In genomic region chr19:46977460-46977859, GRCm38 (mm10) we compare ENCODE assay signal across 19 mouse cellular contexts. TPM values are rescaled to one million over a fixed set of nuclear protein-coding genes. Genes with fewer than 3 reads are reported as not detected.
DNase-seq lines count a peak whose midpoint lies in the region; ATAC-seq lines count a peak whose summit lies in the region.
"Had no signal": no experiment of that assay in that cellular context is flagged by ENCODE, and none has a peak within 500 bp of the region (broad histone marks: within the 10 kb centered on the region; RNA-seq: fewer than 3 reads in every experiment).

No protein-coding gene starts in this region.

- H3K4me1 ChIP-seq in midbrain, embryonic 11.5 days (ENCODE audit: control insufficient read depth, insufficient read depth, low read length): no peaks in the 10 kb centered on the region
- H3K4me1 ChIP-seq in midbrain, embryonic 15.5 days: peaks cover 2% of the 10 kb centered on the region
- peaks cover 19% of the 10 kb centered on the region for H3K4me1 ChIP-seq in kidney, embryonic 15.5 days
- H3K4me1 ChIP-seq: embryonic facial prominence, embryonic 13.5 days; limb, embryonic 10.5 days; neural tube, embryonic 12.5 days had no signal

- intact Hi-C loops in heart, postnatal 25 days (cut with DNase I): no loop called here

- WGBS in midbrain, embryonic 11.5 days: 20% methylated on average over 6 of the region's 6 CpGs
- 14% methylated on average over 6 of the region's 6 CpGs for WGBS in midbrain, embryonic 15.5 days
- WGBS in kidney, embryonic 15.5 days: 34% methylated on average over 6 of the region's 6 CpGs

- no peak overlapping the region for H3K4me3 ChIP-seq in midbrain, embryonic 11.5 days (ENCODE audit: low read depth, low read length)
- no peak overlapping the region for H3K4me3 ChIP-seq in midbrain, embryonic 15.5 days
- no peak overlapping the region for H3K4me3 ChIP-seq in kidney, embryonic 15.5 days (replicated peaks)
- H3K4me3 ChIP-seq: embryonic facial prominence, embryonic 13.5 days; forebrain, embryonic 15.5 days; limb, embryonic 10.5 days; liver, embryonic 15.5 days; neural tube, embryonic 12.5 days had no signal

- H3K27ac ChIP-seq in midbrain, embryonic 11.5 days (ENCODE audit: low read depth, low read length): no peak overlapping the region
- no peak overlapping the region for H3K27ac ChIP-seq in midbrain, embryonic 15.5 days
- no peak overlapping the region for H3K27ac ChIP-seq in kidney, embryonic 15.5 days
- H3K27ac ChIP-seq: embryonic facial prominence, embryonic 13.5 days; forebrain, embryonic 15.5 days; limb, embryonic 10.5 days; liver, embryonic 15.5 days; neural tube, embryonic 12.5 days had no signal

- no peaks in the 10 kb centered on the region for H3K27me3 ChIP-seq in midbrain, embryonic 11.5 days (ENCODE audit: control insufficient read depth, insufficient read depth, low read length)
- H3K27me3 ChIP-seq in midbrain, embryonic 15.5 days (replicated peaks): no peaks in the 10 kb centered on the region
- no peaks in the 10 kb centered on the region for H3K27me3 ChIP-seq in kidney, embryonic 15.5 days
- H3K27me3 ChIP-seq: embryonic facial prominence, embryonic 13.5 days; forebrain, embryonic 15.5 days; liver, embryonic 15.5 days; neural tube, embryonic 12.5 days had no signal

- 0 out of 2 replicates have a peak, but pooled peaks have one; percentile 44 for ATAC-seq in midbrain, embryonic 11.5 days (ENCODE audit: low FRiP score)
- ATAC-seq in midbrain, embryonic 15.5 days (replicated peaks): no peak
- peak; percentile 58 for ATAC-seq in kidney, embryonic 15.5 days (replicated peaks; ENCODE audit: low FRiP score)
- no peak for ATAC-seq in inflammation-experienced regulatory T-cells, adult 6 months
- ATAC-seq: forebrain, embryonic 15.5 days had no signal

- no peaks in the 10 kb centered on the region for H3K36me3 ChIP-seq in midbrain, embryonic 11.5 days (ENCODE audit: control insufficient read depth, insufficient read depth, low read length)
- H3K36me3 ChIP-seq in midbrain, embryonic 15.5 days (replicated peaks): no peaks in the 10 kb centered on the region
- no peaks in the 10 kb centered on the region for H3K36me3 ChIP-seq in kidney, embryonic 15.5 days
- H3K36me3 ChIP-seq: embryonic facial prominence, embryonic 13.5 days; forebrain, embryonic 15.5 days; limb, embryonic 10.5 days; liver, embryonic 15.5 days; neural tube, embryonic 12.5 days had no signal

- peak; percentile 42 for DNase-seq in embryo, embryonic 10 days (ENCODE audit: low spot score)
- no peak for DNase-seq in embryo, embryonic 9.5 days (ENCODE audit: extremely low spot score)
- peak; percentile 72 for DNase-seq in midbrain, embryonic 11.5 days (ENCODE audit: low spot score, missing footprints)
- peak; percentile 88 for DNase-seq in retina, postnatal 1 day
- no peak for DNase-seq in heart, postnatal 25 days (ENCODE audit: low spot score)
- DNase-seq: cerebellum, adult 9-10 months; gastrocnemius, postnatal 10 days; layer of hippocampus, adult 9-11 months; thymus, postnatal 14 days had no signal

- no peak overlapping the region for H3K4me2 ChIP-seq in midbrain, embryonic 11.5 days
- H3K4me2 ChIP-seq in midbrain, embryonic 15.5 days: no peak overlapping the region
- H3K4me2 ChIP-seq in kidney, embryonic 15.5 days: no peak overlapping the region
- H3K4me2 ChIP-seq: embryonic facial prominence, embryonic 13.5 days; forebrain, embryonic 15.5 days; heart, embryonic 11.5 days; liver, embryonic 15.5 days; neural tube, embryonic 12.5 days had no signal

- H3K9me3 ChIP-seq in midbrain, embryonic 11.5 days (ENCODE audit: control insufficient read depth, low read length): no peaks in the 10 kb centered on the region
- no peaks in the 10 kb centered on the region for H3K9me3 ChIP-seq in midbrain, embryonic 15.5 days
- no peaks in the 10 kb centered on the region for H3K9me3 ChIP-seq in kidney, embryonic 15.5 days (replicated peaks)
- H3K9me3 ChIP-seq: embryonic facial prominence, embryonic 13.5 days; forebrain, embryonic 15.5 days; limb, embryonic 10.5 days; liver, embryonic 15.5 days; neural tube, embryonic 12.5 days had no signal

- no peak overlapping the region for H3K9ac ChIP-seq in midbrain, embryonic 11.5 days (ENCODE audit: low read length)
- H3K9ac ChIP-seq in midbrain, embryonic 15.5 days: no peak overlapping the region
- H3K9ac ChIP-seq in kidney, embryonic 15.5 days: no peak overlapping the region
- H3K9ac ChIP-seq: embryonic facial prominence, embryonic 13.5 days; forebrain, embryonic 15.5 days; liver, embryonic 15.5 days; neural tube, embryonic 12.5 days had no signal

RNA-seq across cellular contexts. Expression of gene Ina, which starts 37.0 kb away (rescaled TPM):
- polyA plus RNA-seq in midbrain, embryonic 11.5 days (2014; fragmentation: Nextera tagmentation; extraction: Ambion mirVana): 179 and 186 TPM in 2 replicates
- polyA plus RNA-seq in midbrain, embryonic 15.5 days (2015; fragmentation: Nextera tagmentation; extraction: Ambion mirVana): 589 and 592 TPM in 2 replicates
- 1.8 and 4.4 TPM in 2 replicates for polyA plus RNA-seq in kidney, embryonic 15.5 days (2015; fragmentation: Nextera tagmentation; extraction: Ambion mirVana)
- not detected for polyA plus RNA-seq in inflammation-experienced regulatory T-cells, adult 6 months (2017; shearing (Covaris generic))
- not detected for total RNA-seq in heart, postnatal 25 days (2021)
- total RNA-seq: megakaryocyte progenitor cell, adult 5-6 weeks had no signal

RNA-seq across cellular contexts. Expression of gene Nt5c2, which starts 37.5 kb away (rescaled TPM):
- polyA plus RNA-seq in midbrain, embryonic 11.5 days (2014; fragmentation: Nextera tagmentation; extraction: Ambion mirVana): 73.5 and 79.6 TPM in 2 replicates
- polyA plus RNA-seq in midbrain, embryonic 15.5 days (2015; fragmentation: Nextera tagmentation; extraction: Ambion mirVana): 87.7 and 90.5 TPM in 2 replicates
- 79.6 and 81.5 TPM in 2 replicates for polyA plus RNA-seq in kidney, embryonic 15.5 days (2015; fragmentation: Nextera tagmentation; extraction: Ambion mirVana)
- 10 to 100 TPM; 22.1 to 37.3 (median 31.6) TPM for polyA plus RNA-seq in inflammation-experienced regulatory T-cells, adult 6 months (2017; shearing (Covaris generic))
- total RNA-seq in heart, postnatal 25 days (2021): 10 to 100 TPM; 65.0 to 71.7 TPM

Comparison
In these comparisons a context has a peak if more than half of its experiments do, and no peak if none do; other contexts are left out.
1. DNase-seq: peak in embryo, embryonic 10 days (single experiment), midbrain, embryonic 11.5 days (single experiment) and retina, postnatal 1 day (single experiment); none in embryo, embryonic 9.5 days (single experiment) and heart, postnatal 25 days (single experiment).
2. ATAC-seq: peak in midbrain, embryonic 11.5 days (single experiment) and kidney, embryonic 15.5 days (single experiment); none in midbrain, embryonic 15.5 days (single experiment) and inflammation-experienced regulatory T-cells, adult 6 months (single experiment).
3. RNA of gene Ina, which starts 37.0 kb away (polyA plus RNA-seq): 589 to 592 TPM in midbrain, embryonic 15.5 days and 179 to 186 TPM in midbrain, embryonic 11.5 days; 1.8 to 4.4 TPM in kidney, embryonic 15.5 days and not detected in inflammation-experienced regulatory T-cells, adult 6 months; every median in the first group is over 10 times any median in the second.